8 mouse cellular contexts compared by ENCODE assay signal in the genomic region with DNA sequence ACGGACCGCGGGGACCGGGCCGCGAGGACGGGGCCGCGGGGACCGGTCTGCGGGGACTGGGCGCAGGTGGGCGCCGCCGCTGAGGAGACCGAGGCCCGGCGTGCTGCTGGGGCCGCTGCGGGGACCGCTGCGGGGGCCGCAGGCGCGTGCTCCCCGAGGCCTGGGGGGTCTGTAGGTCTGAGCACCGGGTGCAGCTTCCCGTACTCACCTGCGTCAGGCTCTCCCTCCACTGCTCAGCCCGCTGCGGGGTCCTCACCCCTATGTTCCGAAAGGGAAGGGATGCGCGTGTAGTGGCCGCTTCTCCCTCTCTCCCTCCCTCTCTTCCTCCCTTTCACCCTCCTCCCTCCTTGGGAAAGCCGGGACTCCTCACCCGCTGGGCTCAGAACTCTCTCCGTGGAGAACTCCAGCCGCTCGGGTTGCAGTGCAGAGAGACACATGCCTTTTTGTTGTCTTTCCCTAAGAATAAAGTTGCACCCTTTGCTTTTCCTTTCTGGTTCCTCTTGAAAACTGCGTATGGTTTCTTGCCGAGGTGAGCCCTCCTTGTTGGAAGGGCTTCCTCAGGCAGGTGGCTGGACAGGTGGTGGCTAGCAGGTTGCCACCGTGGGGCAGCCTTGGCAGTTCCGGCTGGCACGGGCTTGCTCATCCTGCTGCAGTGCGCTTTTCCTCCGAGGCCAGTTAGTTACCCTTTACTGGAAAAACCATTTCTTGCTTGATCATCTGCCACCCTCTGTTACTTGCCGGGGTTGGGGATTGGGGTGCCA. TPM values are rescaled to one million over a fixed set of nuclear protein-coding genes. Genes with fewer than 3 reads are reported as not detected.
DNase-seq lines count a peak whose midpoint lies in the region; ATAC-seq and TF ChIP-seq lines count a peak whose summit lies in the region.

No protein-coding gene starts in this region.

- no peaks in the 10 kb centered on the region for H3K36me3 ChIP-seq in forebrain, embryonic 14.5 days (ENCODE audit: control insufficient read depth, insufficient read depth, low read length)
- H3K36me3 ChIP-seq in intestine, embryonic 16.5 days (ENCODE audit: control insufficient read depth, insufficient read depth, low read length): no peaks in the 10 kb centered on the region
- no peaks in the 10 kb centered on the region for H3K36me3 ChIP-seq in liver, embryonic 14.5 days (replicated peaks; ENCODE audit: control insufficient read depth, insufficient read depth, low read depth)

- peak; percentile 37 to 52 for DNase-seq in spleen, adult 18-20 months
- DNase-seq in spleen, adult 12 weeks (ENCODE audit: low spot score): no peak
- DNase-seq in cerebellum, adult 11-12 months: peak; percentile 97
- DNase-seq in forebrain, embryonic 14.5 days (ENCODE audit: low spot score): peak; percentile 55
- DNase-seq in liver, embryonic 14.5 days (ENCODE audit: low read depth in 3 of 3, low spot score in 3 of 3): no peak
- DNase-seq in retina, postnatal 1 day: peak; percentile 68
- no peak for DNase-seq in layer of hippocampus, adult 9-10 months (ENCODE audit: low spot score)

- TF ChIP-seq EP300 in liver, embryonic 14.5 days (IDR thresholded peaks at IDR 0.05; ENCODE audit: low read depth): no peak

- no peaks in the 10 kb centered on the region for H3K9me3 ChIP-seq in forebrain, embryonic 14.5 days (replicated peaks; ENCODE audit: control insufficient read depth, low read length)
- H3K9me3 ChIP-seq in intestine, embryonic 16.5 days (ENCODE audit: control insufficient read depth, low read length): no peaks in the 10 kb centered on the region
- no peaks in the 10 kb centered on the region for H3K9me3 ChIP-seq in liver, embryonic 14.5 days (ENCODE audit: control insufficient read depth, low read length)

- peak overlapping the region; percentile 93 for H3K9ac ChIP-seq in forebrain, embryonic 14.5 days (ENCODE audit: low read length)
- H3K9ac ChIP-seq in intestine, embryonic 16.5 days (ENCODE audit: low read depth, low read length): peak overlapping the region; percentile 95
- H3K9ac ChIP-seq in liver, embryonic 14.5 days (replicated peaks): peak overlapping the region; percentile 85

- no peaks in the 10 kb centered on the region for H3K27me3 ChIP-seq in forebrain, embryonic 14.5 days (replicated peaks; ENCODE audit: control insufficient read depth, insufficient read depth, low read length)
- H3K27me3 ChIP-seq in intestine, embryonic 16.5 days (replicated peaks; ENCODE audit: control insufficient read depth, insufficient read depth, low read length): no peaks in the 10 kb centered on the region
- no peaks in the 10 kb centered on the region for H3K27me3 ChIP-seq in liver, embryonic 14.5 days (ENCODE audit: control insufficient read depth, insufficient read depth, low read length)

- peaks cover 15% of the 10 kb centered on the region for H3K4me1 ChIP-seq in forebrain, embryonic 14.5 days (ENCODE audit: control insufficient read depth, insufficient read depth, low read length)
- peaks cover 37% of the 10 kb centered on the region for H3K4me1 ChIP-seq in intestine, embryonic 16.5 days (ENCODE audit: control insufficient read depth, insufficient read depth, low read length)
- H3K4me1 ChIP-seq in liver, embryonic 14.5 days (replicated peaks; ENCODE audit: control insufficient read depth in 2 of 2, insufficient read depth in 2 of 2, low read length in 1 of 2): peaks cover 16 to 31% of the 10 kb centered on the region in 2 experiments

- peak overlapping the region; percentile 76 for H3K4me2 ChIP-seq in forebrain, embryonic 14.5 days (ENCODE audit: low read length)
- peak overlapping the region; percentile 81 for H3K4me2 ChIP-seq in intestine, embryonic 16.5 days (ENCODE audit: low read depth, low read length)
- H3K4me2 ChIP-seq in liver, embryonic 14.5 days (ENCODE audit: low read depth): peak overlapping the region; percentile 89

- no peak overlapping the region for H3K27ac ChIP-seq in forebrain, embryonic 14.5 days (ENCODE audit: low read depth, low read length)
- peak overlapping the region; percentile 71 for H3K27ac ChIP-seq in intestine, embryonic 16.5 days (ENCODE audit: low read length)
- no peak overlapping the region for H3K27ac ChIP-seq in liver, embryonic 14.5 days

- H3K4me3 ChIP-seq in forebrain, embryonic 14.5 days (ENCODE audit: low read depth, low read length): peak overlapping the region; percentile 94
- peak overlapping the region; percentile 95 for H3K4me3 ChIP-seq in intestine, embryonic 16.5 days (ENCODE audit: low read length)
- peak overlapping the region; percentile 85 to 90 for H3K4me3 ChIP-seq in liver, embryonic 14.5 days (ENCODE audit: insufficient read depth in 1 of 2, low read depth in 2 of 2, low read length in 2 of 2)

- WGBS in forebrain, embryonic 14.5 days: 1% methylated on average over 29 of the region's 48 CpGs
- under 1% methylated on average over 45 of the region's 48 CpGs for WGBS in intestine, embryonic 16.5 days
- WGBS in liver, embryonic 14.5 days (ENCODE audit: insufficient replicate concordance): under 1% methylated on average over 44 of the region's 48 CpGs

- no peak for TF ChIP-seq CTCF in liver, embryonic 14.5 days (IDR thresholded peaks at IDR 0.05; ENCODE audit: low read depth)

- no peak; the same call in none of the 2 replicates for ATAC-seq in forebrain, embryonic 14.5 days
- ATAC-seq in intestine, embryonic 16.5 days: peak; percentile 41
- ATAC-seq in liver, embryonic 14.5 days (ENCODE audit: insufficient read depth): no peak

RNA-seq across cellular contexts. Expression of gene Dgkd, which starts 0.7 kb away (rescaled TPM):
- 31.7 and 49.8 TPM in 2 replicates for polyA plus RNA-seq in forebrain, embryonic 14.5 days (2014; fragmentation: Nextera tagmentation; extraction: Ambion mirVana)
- 24.0 and 26.9 TPM in 2 replicates for polyA plus RNA-seq in intestine, embryonic 16.5 days (2015; fragmentation: Nextera tagmentation; extraction: Ambion mirVana)
- 6.9 and 8.0 TPM in 2 replicates for polyA plus RNA-seq in liver, embryonic 14.5 days (2012; rRNA removed)
- polyA plus RNA-seq in liver, embryonic 14.5 days (2014; fragmentation: Nextera tagmentation; extraction: Ambion mirVana): 8.1 and 10.2 TPM in 2 replicates

RNA-seq across cellular contexts. Expression of gene Sag, which starts 50.3 kb away (rescaled TPM):
- polyA plus RNA-seq in forebrain, embryonic 14.5 days (2014; fragmentation: Nextera tagmentation; extraction: Ambion mirVana): 1.0 and 1.1 TPM in 2 replicates
- polyA plus RNA-seq in intestine, embryonic 16.5 days (2015; fragmentation: Nextera tagmentation; extraction: Ambion mirVana): 0.72 and 0.91 TPM in 2 replicates
- polyA plus RNA-seq in liver, embryonic 14.5 days (2012; rRNA removed): 0.27 TPM in 2 replicates
- polyA plus RNA-seq in liver, embryonic 14.5 days (2014; fragmentation: Nextera tagmentation; extraction: Ambion mirVana): 0.56 and 0.67 TPM in 2 replicates

Comparison
In these comparisons a context has a peak if more than half of its experiments do, and no peak if none do; other contexts are left out.
1. DNase-seq: peak in spleen, adult 18-20 months (2 of 2), cerebellum, adult 11-12 months (single experiment), forebrain, embryonic 14.5 days (single experiment) and retina, postnatal 1 day (single experiment); none in spleen, adult 12 weeks (single experiment), liver, embryonic 14.5 days (0 of 3) and layer of hippocampus, adult 9-10 months (single experiment).
2. Peak in every context shown above with its lines, with median percentiles within 50 percentile points of each other: H3K4me2 ChIP-seq, H3K4me3 ChIP-seq and H3K9ac ChIP-seq.